Mouse (Mus musculus) stomach, embryonic 16.5 days (tissue): ENCODE results near the gene Wdr11. TPM values are rescaled to one million over a fixed set of nuclear protein-coding genes. Genes with fewer than 3 reads are reported as not detected.
A peak's percentile ranks its signal among the peaks of the same experiment; 100 is the strongest.

ENCODE experiments used
- ATAC-seq: fragments of 200-750 bp; cut with Nextera tagmentation; 2 replicates; pipeline ENCODE4 v1.8.0; 2017; ENCODE audit warnings: moderate number of reproducible peaks, moderate TSS enrichment; ENCODE audit not compliant: insufficient read depth, low FRiP score
- H3K27ac ChIP-seq: fragments of 300-500 bp; sonication (generic); 2 replicates; pipeline ENCODE4 v1.5.1; 2014; ENCODE audit warnings: low read length
- H3K27me3 ChIP-seq: fragments of 300-500 bp; sonication (generic); 2 replicates; pipeline ENCODE4 v1.6.1; 2014; ENCODE audit warnings: low read length, control low read depth, mixed read lengths; ENCODE audit not compliant: control insufficient read depth, insufficient read depth
- H3K36me3 ChIP-seq: fragments of 300-500 bp; sonication (generic); 2 replicates; pipeline ENCODE4 v1.6.1; 2014; ENCODE audit warnings: low read length; ENCODE audit not compliant: control insufficient read depth, insufficient read depth
- H3K4me1 ChIP-seq: fragments of 300-500 bp; sonication (generic); 2 replicates; pipeline ENCODE4 v1.6.1; 2014; ENCODE audit warnings: low read length, control low read depth, mixed read lengths; ENCODE audit not compliant: control insufficient read depth, insufficient read depth
- H3K4me2 ChIP-seq: fragments of 300-500 bp; sonication (generic); 2 replicates; pipeline ENCODE4 v1.6.1; 2014; ENCODE audit warnings: low read depth, low read length, mixed read lengths
- H3K4me3 ChIP-seq: fragments of 300-500 bp; sonication (generic); replicated peaks from 2 replicates; pipeline ENCODE4 v1.5.1; 2014; ENCODE audit warnings: mild to moderate bottlenecking, low read length
- H3K9ac ChIP-seq: fragments of 300-500 bp; sonication (generic); 2 replicates; pipeline ENCODE4 v1.6.1; 2014; ENCODE audit warnings: low read length
- H3K9me3 ChIP-seq: fragments of 300-500 bp; sonication (generic); replicated peaks from 2 replicates; pipeline ENCODE4 v1.6.1; 2016; ENCODE audit warnings: low read length, control low read depth; ENCODE audit not compliant: control insufficient read depth
- WGBS: fragments of 180-500 bp; shearing (Covaris S2); extraction: QIAGEN DNeasy Blood & Tissue Kit; methylation state at CpG from one replicate; pipeline ENCODE4 v1.1.7; 2014; 5-methylcytosine and 5-hydroxymethylcytosine counted together
- polyA plus RNA-seq: library from polyadenylated mRNA; unstranded; fragments of >200 nt; fragmentation: Nextera tagmentation; extraction: Ambion mirVana; gene quantifications from 2 replicates; pipeline ENCODE4 v1.2.1, GENCODE M21; 2015

Wdr11 gene
- polyA plus RNA-seq, 1 experiment from 2014 or later = 37.6 TPM

DNA sequence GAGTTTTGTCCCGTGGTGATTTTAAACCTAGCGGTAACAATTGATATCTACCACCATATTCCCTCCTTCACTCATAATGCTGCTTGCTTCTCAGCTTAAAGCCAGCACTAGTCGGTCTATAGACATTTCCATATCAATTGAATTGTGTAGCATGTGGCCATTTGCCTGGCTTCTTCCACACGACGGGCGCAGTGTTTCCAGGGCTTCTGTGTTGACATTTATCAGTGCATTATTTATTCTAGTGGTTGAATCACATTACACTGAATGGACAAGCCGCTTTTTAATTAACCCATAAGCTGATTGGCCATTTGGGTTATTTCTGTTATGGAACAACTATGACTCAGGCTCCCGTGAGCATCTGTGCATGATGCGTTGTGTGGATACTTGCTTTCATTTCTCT lies 82.1 kb downstream of the Wdr11 start:
- WGBS = 70% methylated on average over 9 of the region's 9 CpGs
- Histone ChIP-seq H3K9me3 (no peaks in the 10 kb centered on the region), H3K4me2 (no peak overlapping the region), H3K4me3 (no peak overlapping the region), H3K9ac (no peak overlapping the region), H3K4me1 (peaks cover 19% of the 10 kb centered on the region), H3K27ac (0 out of 2 replicates have a peak overlapping the region, but pooled peaks have one; percentile 87), H3K36me3 (no peaks in the 10 kb centered on the region), H3K27me3 (no peaks in the 10 kb centered on the region)
- no peak for ATAC-seq

DNA sequence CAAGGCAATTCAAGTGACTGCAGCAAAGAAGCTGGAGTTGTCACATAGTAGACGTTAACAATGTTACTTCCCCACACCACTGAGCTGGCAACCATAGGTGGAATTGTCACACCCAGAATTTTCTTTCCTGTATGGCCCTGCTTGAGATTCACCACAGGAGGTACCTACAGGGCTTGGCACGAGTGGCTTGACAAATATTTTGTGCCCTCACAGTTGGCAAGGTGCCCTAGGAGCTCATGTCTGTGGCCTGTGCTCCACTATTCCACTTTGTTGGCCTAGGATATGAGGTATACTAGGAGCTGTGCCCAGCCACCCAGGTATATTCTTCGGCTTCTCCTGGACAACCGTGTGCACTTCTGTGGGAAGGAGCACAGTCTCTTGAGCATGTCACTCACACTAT lies 82.9 kb downstream of the Wdr11 start:
- Histone ChIP-seq H3K36me3 (no peaks in the 10 kb centered on the region), H3K9ac (no peak overlapping the region), H3K27me3 (no peaks in the 10 kb centered on the region), H3K4me2 (no peak overlapping the region), H3K9me3 (no peaks in the 10 kb centered on the region), H3K4me1 (peaks cover 26% of the 10 kb centered on the region), H3K4me3 (no peak overlapping the region), H3K27ac (no peak overlapping the region)
- 79% methylated on average over 4 of the region's 4 CpGs for WGBS
- no peak for ATAC-seq

DNA sequence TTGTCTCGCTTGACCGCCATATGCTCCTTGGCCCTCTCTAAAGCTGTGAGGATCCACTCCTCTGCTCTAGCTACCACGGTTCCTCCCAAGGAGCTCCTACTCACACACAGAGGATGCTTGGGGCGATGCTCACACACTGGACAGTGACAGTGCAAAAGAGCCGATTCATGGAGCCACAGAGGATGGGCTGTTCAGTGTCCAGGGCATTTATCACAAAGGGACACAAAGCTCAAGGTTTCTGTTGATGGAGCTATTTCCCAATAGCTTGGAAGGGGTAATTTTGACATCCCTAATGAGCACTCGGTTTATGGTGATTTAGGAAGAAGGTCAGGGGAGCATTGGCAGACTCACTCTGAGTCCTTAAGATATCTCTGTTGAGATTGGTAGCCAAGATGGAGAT lies 84.2 kb downstream of the Wdr11 start:
- no peak overlapping the region for H3K4me2 ChIP-seq
- ATAC-seq = no peak
- no peak overlapping the region for H3K4me3 ChIP-seq
- no peak overlapping the region for H3K27ac ChIP-seq
- peaks cover 23% of the 10 kb centered on the region for H3K4me1 ChIP-seq
- WGBS = 88% methylated on average over 6 of the region's 6 CpGs
- H3K27me3 ChIP-seq = no peaks in the 10 kb centered on the region
- no peaks in the 10 kb centered on the region for H3K36me3 ChIP-seq
- no peak overlapping the region for H3K9ac ChIP-seq
- no peaks in the 10 kb centered on the region for H3K9me3 ChIP-seq

DNA sequence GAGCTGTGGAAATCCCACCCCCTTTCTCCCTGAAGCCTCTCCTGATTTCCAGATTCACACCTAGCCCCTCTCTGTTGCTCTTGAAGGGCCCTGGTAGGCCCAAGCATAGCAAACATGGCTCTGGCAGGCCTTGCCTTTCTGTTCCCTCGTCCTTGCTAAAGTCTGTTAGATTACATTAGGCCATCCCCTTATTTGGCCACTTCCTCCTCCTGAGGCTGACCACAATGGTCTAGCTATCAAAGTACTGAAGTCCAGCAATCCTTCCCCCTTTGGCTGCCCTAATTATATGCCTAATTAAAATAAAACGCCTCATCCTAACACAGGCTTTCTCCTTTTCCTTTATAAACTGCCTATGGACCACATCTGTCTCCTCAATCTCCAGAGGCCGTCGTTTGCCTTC lies 85.5 kb downstream of the Wdr11 start:
- H3K36me3 ChIP-seq = no peaks in the 10 kb centered on the region
- no peak overlapping the region for H3K9ac ChIP-seq
- no peaks in the 10 kb centered on the region for H3K27me3 ChIP-seq
- peaks cover 28% of the 10 kb centered on the region for H3K4me1 ChIP-seq
- H3K9me3 ChIP-seq = no peaks in the 10 kb centered on the region
- H3K4me3 ChIP-seq = no peak overlapping the region
- WGBS = 73% methylated on average over 4 of the region's 4 CpGs
- H3K27ac ChIP-seq = no peak overlapping the region
- no peak for ATAC-seq
- H3K4me2 ChIP-seq = no peak overlapping the region

DNA sequence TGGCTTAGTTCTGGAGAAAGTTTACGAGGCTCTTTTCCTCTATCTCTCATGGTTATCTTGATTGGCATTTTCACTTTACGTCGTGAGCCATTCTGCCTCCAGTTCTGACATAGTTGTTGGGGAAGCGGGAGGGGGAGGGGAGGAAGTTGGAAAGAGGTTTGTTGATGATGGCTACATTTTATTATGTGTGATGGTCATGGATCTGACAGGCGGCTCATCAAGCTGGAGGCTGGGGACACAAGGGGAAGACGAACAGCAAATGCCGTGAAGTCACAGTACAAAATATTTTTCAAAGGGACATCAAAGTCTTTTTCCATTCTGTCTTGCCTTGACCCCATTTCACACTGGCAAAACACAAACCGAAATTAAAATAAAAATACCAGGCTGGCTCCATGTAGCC lies 86.8 kb downstream of the Wdr11 start:
- Histone ChIP-seq H3K4me1 (peaks cover 29% of the 10 kb centered on the region), H3K4me3 (no peak overlapping the region), H3K9me3 (no peaks in the 10 kb centered on the region), H3K4me2 (no peak overlapping the region), H3K9ac (no peak overlapping the region), H3K36me3 (no peaks in the 10 kb centered on the region), H3K27ac (peak overlapping the region; percentile 86), H3K27me3 (no peaks in the 10 kb centered on the region)
- WGBS = 45% methylated on average over 8 of the region's 8 CpGs
- ATAC-seq = no peak

DNA sequence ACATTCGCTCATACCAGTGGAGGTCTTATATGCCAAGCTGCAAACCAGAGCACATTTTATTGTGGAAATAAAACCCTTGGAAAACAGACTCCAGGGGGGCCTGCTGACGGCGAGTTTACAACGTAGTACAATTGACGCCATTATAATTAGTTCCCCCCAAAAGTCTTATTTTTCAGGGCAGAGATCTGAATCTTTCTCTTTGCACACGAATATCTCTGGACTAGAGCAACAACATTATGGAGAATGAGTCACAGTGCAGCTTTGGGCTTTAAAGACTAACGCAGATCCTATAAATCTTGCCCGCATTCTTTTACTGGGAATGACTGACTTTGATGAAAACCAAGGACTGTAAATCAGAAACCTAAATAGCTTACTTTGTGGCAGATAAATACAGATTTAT lies 87.3 kb downstream of the Wdr11 start:
- WGBS = 35% methylated on average over 8 of the region's 8 CpGs
- peak overlapping the region; percentile 86 for H3K27ac ChIP-seq
- no peak overlapping the region for H3K4me3 ChIP-seq
- no peaks in the 10 kb centered on the region for H3K27me3 ChIP-seq
- no peak overlapping the region for H3K4me2 ChIP-seq
- no peak overlapping the region for H3K9ac ChIP-seq
- no peak for ATAC-seq
- H3K36me3 ChIP-seq = no peaks in the 10 kb centered on the region
- peaks cover 29% of the 10 kb centered on the region for H3K4me1 ChIP-seq
- no peaks in the 10 kb centered on the region for H3K9me3 ChIP-seq

DNA sequence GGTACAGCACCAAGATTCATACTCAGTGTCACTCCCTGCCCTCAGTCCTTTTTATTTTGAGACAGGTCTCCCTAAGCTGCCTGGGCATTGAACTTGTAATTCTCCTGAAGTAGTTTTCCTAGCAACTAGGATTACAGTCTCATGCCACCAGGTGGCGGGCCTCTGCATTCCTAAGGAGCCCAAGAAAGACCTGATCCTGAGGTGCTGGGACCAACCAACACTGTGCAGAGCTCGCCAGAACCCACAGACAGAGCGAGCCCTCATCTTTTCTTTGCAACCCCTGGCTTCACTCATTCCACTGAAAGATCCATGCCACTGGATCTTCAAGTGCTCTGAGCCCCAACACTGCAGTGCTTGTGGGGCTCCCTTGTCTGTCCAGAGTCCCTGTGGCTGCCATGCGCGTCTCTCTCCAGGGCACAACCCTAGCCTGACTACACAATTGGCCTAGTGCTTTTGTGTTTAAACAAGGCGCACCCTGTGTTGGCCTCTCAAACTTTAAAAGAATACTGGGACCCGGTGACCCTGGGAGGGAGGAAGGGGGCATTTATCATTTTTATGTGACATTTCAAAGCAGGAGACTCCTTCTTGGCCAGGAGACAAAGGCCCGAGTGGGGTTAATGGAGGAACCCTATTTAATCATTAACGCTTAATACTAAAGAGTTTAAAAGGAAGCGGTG lies 89.0 kb downstream of the Wdr11 start:
- 29% methylated on average over 10 of the region's 10 CpGs for WGBS
- peak overlapping the region; percentile 69 for H3K27ac ChIP-seq
- peak; percentile 89 for ATAC-seq
- H3K9ac ChIP-seq = no peak overlapping the region
- no peaks in the 10 kb centered on the region for H3K9me3 ChIP-seq
- H3K4me2 ChIP-seq = 0 out of 2 replicates have a peak overlapping the region, but pooled peaks have one; percentile 1
- peaks cover 29% of the 10 kb centered on the region for H3K4me1 ChIP-seq
- no peak overlapping the region for H3K4me3 ChIP-seq
- H3K36me3 ChIP-seq = no peaks in the 10 kb centered on the region
- H3K27me3 ChIP-seq = no peaks in the 10 kb centered on the region

DNA sequence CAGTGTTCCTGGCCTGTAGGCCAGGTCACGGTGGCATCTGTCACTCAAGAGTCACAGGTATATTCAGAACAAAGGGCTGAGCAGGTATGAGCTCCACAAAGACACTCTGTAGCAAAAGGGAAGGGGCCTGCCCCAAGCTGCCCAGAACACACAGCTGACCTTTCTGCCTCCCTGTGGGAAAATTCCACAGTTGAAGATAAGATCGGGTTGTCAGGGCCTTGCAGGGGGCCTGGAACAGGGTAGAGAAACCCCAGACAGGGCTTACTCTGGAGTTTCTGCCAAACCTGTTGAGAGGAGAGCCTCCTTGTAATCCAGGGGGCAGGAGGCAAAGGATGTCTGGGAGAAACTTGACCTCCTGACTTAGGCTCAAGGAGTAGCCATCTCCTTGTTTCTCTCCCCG lies 90.9 kb downstream of the Wdr11 start:
- ATAC-seq = no peak

DNA sequence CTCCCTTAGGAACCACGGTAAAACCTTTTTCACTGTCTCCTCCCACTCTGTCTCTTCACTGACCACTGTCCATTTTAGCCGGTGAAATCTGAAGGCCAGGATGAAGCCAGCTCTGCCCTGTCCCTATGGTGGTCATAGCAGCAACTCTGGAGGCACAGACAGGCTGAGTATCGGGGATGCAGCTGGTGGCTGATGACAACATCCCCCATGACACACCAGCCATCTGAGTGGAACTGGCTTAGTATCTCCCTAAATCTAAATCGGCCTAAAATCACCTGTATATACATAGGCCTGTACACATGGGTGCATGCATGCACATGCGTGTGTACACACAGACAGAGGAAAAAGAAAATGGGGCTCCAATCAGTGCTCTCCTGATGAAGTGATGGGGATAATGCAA lies 93.7 kb downstream of the Wdr11 start:
- Histone ChIP-seq H3K4me2 (no peak overlapping the region), H3K36me3 (no peaks in the 10 kb centered on the region), H3K9me3 (no peaks in the 10 kb centered on the region), H3K27ac (no peak overlapping the region), H3K4me3 (no peak overlapping the region), H3K27me3 (no peaks in the 10 kb centered on the region), H3K9ac (no peak overlapping the region), H3K4me1 (peaks cover 15% of the 10 kb centered on the region; the same call in 1 of the 2 replicates)
- no peak for ATAC-seq
- WGBS = 69% methylated on average over 5 of the region's 5 CpGs

More for the DNA sequence above, 90.9 kb downstream of the Wdr11 start:
- Histone ChIP-seq H3K27ac (peak overlapping the region; percentile 21; the same call in 1 of the 2 replicates), H3K27me3 (no peaks in the 10 kb centered on the region), H3K9me3 (no peaks in the 10 kb centered on the region), H3K4me2 (no peak overlapping the region), H3K36me3 (no peaks in the 10 kb centered on the region), H3K4me1 (peaks cover 29% of the 10 kb centered on the region), H3K9ac (0 out of 2 replicates have a peak overlapping the region, but pooled peaks have one; percentile 20), H3K4me3 (no peak overlapping the region)
- 46% methylated on average over 3 of the region's 3 CpGs for WGBS
